Mouse (Mus musculus) hindlimb bud, embryonic 11.5 days (tissue): ENCODE measurements at regions not wholly inside any gene's neighbourhood (a gene's known extent, or its start where the extent isn't known, plus 50 kb on each side); places are given as distances from the start of the nearest gene placed in this dataset.

Experiments used
- DNase-seq: peaks from one replicate; pipeline ENCODE4 v3.0.0-alpha.2; 2012; ENCODE audit warnings: low read depth, low spot score; ENCODE audit errors: extremely low spot score

- no peak for DNase-seq
Observed at GRCm38 (mm10) chr7:70584480-70584879, 217.9 kb upstream of the Nr2f2 start.

GRCm38 (mm10) chr7:70576112-70576910 lies 209.8 kb upstream of the Nr2f2 start:
- DNase-seq: no peak

- DNase-seq: no peak
Observed at GRCm38 (mm10) chr7:70575614-70576013, 209.1 kb upstream of the Nr2f2 start.

GRCm38 (mm10) chr7:70574194-70574593 lies 207.7 kb upstream of the Nr2f2 start:
- DNase-seq: no peak

GRCm38 (mm10) chr7:70565034-70565433 lies 198.5 kb upstream of the Nr2f2 start:
- no peak for DNase-seq

- DNase-seq: no peak
Observed at GRCm38 (mm10) chr7:70548936-70549450, 182.5 kb upstream of the Nr2f2 start.

- no peak for DNase-seq
Observed at GRCm38 (mm10) chr7:70541881-70542665, 175.5 kb upstream of the Nr2f2 start.

- DNase-seq: no peak
Observed at GRCm38 (mm10) chr7:70539121-70539642, 172.6 kb upstream of the Nr2f2 start.

GRCm38 (mm10) chr7:70536046-70536445 lies 169.5 kb upstream of the Nr2f2 start:
- DNase-seq: no peak

GRCm38 (mm10) chr7:70533552-70533951 lies 167.0 kb upstream of the Nr2f2 start:
- DNase-seq: no peak

GRCm38 (mm10) chr7:70527921-70528320 lies 161.4 kb upstream of the Nr2f2 start:
- DNase-seq: no peak

- DNase-seq: no peak
Observed at GRCm38 (mm10) chr7:70525372-70525771, 158.8 kb upstream of the Nr2f2 start.

- no peak for DNase-seq
Observed at GRCm38 (mm10) chr7:70524744-70525143, 158.2 kb upstream of the Nr2f2 start.

- no peak for DNase-seq
Observed at GRCm38 (mm10) chr7:70524251-70524650, 157.7 kb upstream of the Nr2f2 start.

GRCm38 (mm10) chr7:70516741-70517140 lies 150.2 kb upstream of the Nr2f2 start:
- no peak for DNase-seq

- DNase-seq: no peak
Observed at GRCm38 (mm10) chr7:70515341-70515851, 148.9 kb upstream of the Nr2f2 start.

GRCm38 (mm10) chr7:70514666-70515065 lies 148.1 kb upstream of the Nr2f2 start:
- DNase-seq: peak; percentile 73

GRCm38 (mm10) chr7:70512354-70512753 lies 145.8 kb upstream of the Nr2f2 start:
- no peak for DNase-seq

- DNase-seq: no peak
Observed at GRCm38 (mm10) chr7:70505671-70506181, 139.2 kb upstream of the Nr2f2 start.

- no peak for DNase-seq
Observed at GRCm38 (mm10) chr7:70501821-70502220, 135.3 kb upstream of the Nr2f2 start.

- DNase-seq: no peak
Observed at GRCm38 (mm10) chr7:70496541-70497154, 130.1 kb upstream of the Nr2f2 start.
